Mouse (Mus musculus) heart, embryonic 16.5 days (tissue): Measurements from ENCODE around the gene Gjd3. TPM values are rescaled to one million over a fixed set of nuclear protein-coding genes. Genes with fewer than 3 reads are reported as not detected.

Source experiments
- ATAC-seq: fragments of 200-750 bp; cut with Nextera tagmentation; replicated peaks from 2 replicates; pipeline ENCODE4 v1.8.0; 2017; ENCODE audit warnings: moderate number of reproducible peaks; ENCODE audit not compliant: insufficient read depth, low FRiP score; ENCODE audit errors: extremely low read depth
- H3K27ac ChIP-seq: fragments of 300-500 bp; sonication (generic); 2 replicates; pipeline ENCODE4 v1.5.1; 2014; ENCODE audit warnings: mild to moderate bottlenecking, low read length, control low read depth, moderate library complexity
- H3K27me3 ChIP-seq: fragments of 300-500 bp; sonication (generic); 2 replicates; pipeline ENCODE4 v1.6.1; 2014; ENCODE audit warnings: low read length, mixed read lengths; ENCODE audit not compliant: control insufficient read depth, insufficient read depth
- H3K36me3 ChIP-seq: fragments of 300-500 bp; sonication (generic); 2 replicates; pipeline ENCODE4 v1.6.1; 2014; ENCODE audit not compliant: control insufficient read depth, insufficient read depth
- H3K4me1 ChIP-seq: fragments of 300-500 bp; sonication (generic); 2 replicates; pipeline ENCODE4 v1.6.1; 2014; ENCODE audit warnings: low read length, mixed read lengths; ENCODE audit not compliant: control insufficient read depth, insufficient read depth
- H3K4me2 ChIP-seq: fragments of 300-500 bp; sonication (generic); 2 replicates; pipeline ENCODE4 v1.6.1; 2014; ENCODE audit warnings: low read depth, mild to moderate bottlenecking, control low read depth, low read length
- H3K4me3 ChIP-seq: fragments of 300-500 bp; sonication (generic); 2 replicates; pipeline ENCODE4 v1.5.1; 2014; ENCODE audit warnings: mild to moderate bottlenecking, control low read depth, low read length
- H3K9ac ChIP-seq: fragments of 300-500 bp; sonication (generic); 2 replicates; pipeline ENCODE4 v1.6.1; 2014; ENCODE audit warnings: low read length, control low read depth
- H3K9me3 ChIP-seq: fragments of 300-500 bp; sonication (generic); replicated peaks from 2 replicates; pipeline ENCODE4 v1.6.1; 2016; ENCODE audit warnings: low read length; ENCODE audit not compliant: control insufficient read depth
- WGBS: fragments of 180-500 bp; shearing (Covaris S2); extraction: QIAGEN DNeasy Blood & Tissue Kit; methylation state at CpG from one replicate; pipeline ENCODE4 v1.1.7; 2014; 5-methylcytosine and 5-hydroxymethylcytosine counted together
- polyA plus RNA-seq: library from polyadenylated mRNA; unstranded; fragments of >200 nt; fragmentation: Nextera tagmentation; extraction: Ambion mirVana; gene quantifications from 2 replicates; pipeline ENCODE4 v1.2.1, GENCODE M21; 2015

Gjd3 gene
- polyA plus RNA-seq, 1 experiment from 2014 or later = 4.5 TPM

DNA sequence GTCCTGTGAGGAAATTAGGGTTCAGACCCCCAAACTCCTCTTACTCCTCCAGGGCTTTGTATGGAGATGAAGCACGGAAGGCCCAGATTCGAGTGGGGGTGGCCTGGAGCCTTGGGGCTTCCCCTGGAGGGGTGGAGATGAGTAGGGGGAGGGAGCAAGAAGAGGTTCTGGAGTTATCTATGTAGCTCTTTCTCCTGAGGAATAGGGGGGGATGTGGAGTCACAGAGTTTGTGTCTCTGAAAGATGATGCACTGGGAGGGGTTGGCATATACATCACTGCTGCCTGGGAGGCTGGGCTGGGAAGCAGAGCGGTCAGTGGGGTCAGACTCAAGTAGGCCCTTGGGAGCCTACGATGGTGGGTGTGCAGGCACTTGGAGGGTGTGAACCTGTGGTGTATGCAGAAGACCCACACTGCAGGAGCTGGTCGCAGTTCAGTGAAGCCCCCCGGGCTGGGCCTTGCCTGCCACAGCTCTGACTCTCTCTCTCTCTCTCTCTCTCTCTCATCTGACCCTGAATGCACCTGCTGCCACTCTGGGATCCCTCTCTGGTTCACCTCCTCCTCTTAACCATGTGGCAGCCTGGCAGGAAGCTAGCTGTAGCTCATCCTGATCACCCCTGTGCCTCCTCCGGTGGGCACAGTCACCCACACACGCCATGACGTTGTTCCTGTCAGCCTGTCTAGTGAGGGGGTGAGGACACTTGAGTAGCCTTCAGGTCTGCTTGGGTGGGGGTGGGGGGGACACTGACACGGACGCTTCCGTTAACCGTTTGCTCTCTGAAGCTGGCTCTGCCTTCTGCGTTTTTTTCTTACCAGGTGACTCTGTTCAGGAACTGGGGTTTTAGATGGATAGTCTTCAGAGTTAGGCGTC, 43.5 kb downstream of the Gjd3 start:
- ATAC-seq = no peak
- Histone ChIP-seq H3K9me3 (no peaks in the 10 kb centered on the region), H3K9ac (peak overlapping the region; percentile 93), H3K4me1 (peaks cover 79% of the 10 kb centered on the region), H3K4me3 (peak overlapping the region; percentile 92), H3K27ac (peak overlapping the region; percentile 100), H3K4me2 (peak overlapping the region; percentile 96), H3K36me3 (0 out of 2 replicates have a peak, but pooled peaks cover 5% of the 10 kb centered on the region), H3K27me3 (no peaks in the 10 kb centered on the region)
- 25% methylated on average over 15 of the region's 15 CpGs for WGBS

DNA sequence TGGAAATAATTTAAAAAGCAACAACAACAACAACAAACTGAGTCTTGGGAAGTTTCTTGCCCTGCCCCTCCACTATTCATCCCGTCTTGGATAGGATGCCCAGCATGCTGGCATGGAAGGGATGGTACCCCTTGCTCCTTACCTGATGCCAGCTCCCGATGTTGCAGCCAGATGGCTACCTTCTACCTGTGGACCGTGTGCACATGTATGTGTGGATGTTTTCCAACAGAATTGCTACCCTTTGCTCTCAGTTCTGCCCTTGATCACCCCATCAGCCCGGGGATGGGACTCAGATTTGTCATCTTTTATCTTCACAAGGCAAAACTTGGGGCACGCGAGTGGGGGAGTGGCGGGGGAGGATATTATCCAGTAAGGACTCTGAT, 44.1 kb downstream of the Gjd3 start:
- WGBS = 34% methylated on average over 7 of the region's 7 CpGs
- Histone ChIP-seq H3K9me3 (no peaks in the 10 kb centered on the region), H3K4me3 (peak overlapping the region; percentile 92), H3K27ac (peak overlapping the region; percentile 92), H3K4me2 (peak overlapping the region; percentile 96), H3K36me3 (0 out of 2 replicates have a peak, but pooled peaks cover 5% of the 10 kb centered on the region), H3K27me3 (no peaks in the 10 kb centered on the region), H3K4me1 (peaks cover 74% of the 10 kb centered on the region), H3K9ac (peak overlapping the region; percentile 93)
- ATAC-seq = no peak

DNA sequence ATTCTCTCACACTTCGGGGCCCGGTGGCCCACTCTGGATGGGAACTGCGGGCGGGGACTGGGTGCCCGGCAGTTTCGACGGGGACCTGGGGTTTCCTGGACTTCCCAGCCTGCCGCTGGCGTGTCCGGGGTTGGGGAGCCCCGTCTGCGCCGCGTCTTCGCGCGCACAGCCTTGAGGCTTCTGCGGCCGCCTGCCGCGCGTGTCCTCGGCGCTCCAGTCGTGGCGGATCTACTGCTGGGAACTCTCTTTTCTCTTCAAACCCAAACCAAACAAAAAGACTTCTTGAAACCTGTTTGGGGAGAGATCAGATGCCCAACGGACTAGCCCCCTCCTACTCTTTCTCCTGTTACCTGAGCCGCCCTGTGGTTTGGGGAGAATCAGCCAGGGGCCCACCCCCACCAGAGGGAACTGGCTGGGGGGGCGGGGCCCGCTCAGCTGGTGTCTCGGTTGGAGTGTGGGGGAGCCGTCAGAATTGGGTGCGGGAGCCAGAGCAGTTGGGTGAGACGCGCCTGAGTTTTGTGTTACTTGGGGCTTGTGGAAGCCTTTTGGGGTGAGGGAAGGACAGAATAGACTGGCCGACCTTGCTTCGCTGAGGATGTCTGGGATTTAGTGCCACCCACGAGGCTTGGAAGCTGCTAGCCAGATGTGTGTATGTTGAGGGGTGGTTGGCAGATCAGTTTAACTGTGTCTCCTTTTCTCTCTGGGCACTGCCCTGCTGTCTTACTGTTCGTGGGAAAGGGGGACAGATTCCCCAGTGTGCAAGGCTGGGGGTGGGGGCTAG, 44.7 kb downstream of the Gjd3 start:
- no peak for ATAC-seq
- Histone ChIP-seq H3K4me1 (peaks cover 74% of the 10 kb centered on the region), H3K27me3 (no peaks in the 10 kb centered on the region), H3K9ac (peak overlapping the region; percentile 93), H3K27ac (peak overlapping the region; percentile 92), H3K36me3 (0 out of 2 replicates have a peak, but pooled peaks cover 5% of the 10 kb centered on the region), H3K9me3 (no peaks in the 10 kb centered on the region), H3K4me3 (peak overlapping the region; percentile 92), H3K4me2 (peak overlapping the region; percentile 96)
- under 1% methylated on average over 39 of the region's 39 CpGs for WGBS

DNA sequence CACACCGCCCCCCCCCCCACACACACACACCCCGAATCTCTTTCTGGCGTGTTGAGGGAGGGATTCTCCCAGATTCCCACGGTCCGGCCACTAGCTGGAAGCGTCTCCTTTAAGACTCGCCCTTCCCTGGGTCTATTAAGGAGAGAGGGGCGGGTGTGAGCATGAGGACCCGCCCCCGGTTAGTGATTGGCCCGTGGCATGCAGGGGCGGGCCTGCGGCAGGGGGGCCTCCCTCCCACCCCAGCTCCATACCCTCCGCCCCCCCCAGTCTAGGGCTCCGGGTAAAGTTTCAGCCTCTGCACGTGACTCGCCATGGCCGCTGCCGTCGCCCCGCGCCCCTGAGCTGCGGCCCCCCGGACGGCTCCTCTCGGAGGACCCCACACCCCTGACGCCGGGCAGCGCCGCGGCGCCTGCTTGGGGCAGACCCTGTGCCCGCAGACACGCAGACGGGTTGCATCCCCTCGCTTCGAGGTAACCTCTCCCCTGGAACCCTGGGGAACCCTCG, 45.4 kb downstream of the Gjd3 start:
- Histone ChIP-seq H3K9me3 (no peaks in the 10 kb centered on the region), H3K27me3 (no peaks in the 10 kb centered on the region), H3K4me2 (peak overlapping the region; percentile 96), H3K4me1 (peaks cover 74% of the 10 kb centered on the region), H3K9ac (peak overlapping the region; percentile 93), H3K36me3 (0 out of 2 replicates have a peak, but pooled peaks cover 5% of the 10 kb centered on the region), H3K27ac (peak overlapping the region; percentile 92), H3K4me3 (peak overlapping the region; percentile 92)
- WGBS = 0% methylated on average over 38 of the region's 38 CpGs
- peak; percentile 84 for ATAC-seq

DNA sequence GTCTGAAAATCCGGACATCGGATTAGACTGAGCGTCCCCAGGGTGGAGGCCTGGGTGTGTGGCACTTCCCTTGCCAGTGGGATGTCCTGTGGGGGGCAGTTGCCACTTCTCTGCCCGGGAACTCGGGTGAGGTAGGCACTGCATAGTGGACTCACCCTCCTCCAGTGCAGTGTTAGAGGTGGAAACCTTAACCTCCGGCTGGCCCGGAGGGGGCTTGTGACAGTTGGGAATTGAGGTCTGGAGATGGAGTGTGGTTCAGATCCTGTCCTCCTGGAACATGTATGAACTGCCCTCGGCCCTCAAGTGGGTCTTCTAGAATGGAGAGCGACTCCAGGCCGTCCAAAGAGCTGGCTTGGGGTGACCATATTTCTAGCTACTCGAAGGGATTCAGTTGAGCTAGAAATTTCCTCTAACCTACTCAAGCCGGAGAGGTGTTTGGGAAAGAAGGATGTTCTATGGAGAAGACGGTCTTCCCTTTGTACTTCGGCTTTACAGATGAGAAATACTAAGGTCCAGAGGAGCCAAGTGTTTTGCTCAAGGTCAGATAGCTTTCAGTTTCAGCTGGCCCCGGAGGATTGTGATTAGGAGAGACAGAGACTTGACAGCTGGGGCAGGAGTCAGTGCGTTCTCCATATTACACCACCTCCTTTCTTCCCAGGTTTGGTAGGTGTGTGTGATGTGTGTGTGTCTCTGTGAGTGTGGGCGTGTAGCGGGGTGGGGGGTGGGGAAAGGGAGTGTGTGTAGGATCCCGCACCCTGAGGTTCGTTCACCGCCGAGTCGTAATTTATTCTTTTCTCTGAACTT, 46.0 kb downstream of the Gjd3 start:
- no peaks in the 10 kb centered on the region for H3K9me3 ChIP-seq

DNA sequence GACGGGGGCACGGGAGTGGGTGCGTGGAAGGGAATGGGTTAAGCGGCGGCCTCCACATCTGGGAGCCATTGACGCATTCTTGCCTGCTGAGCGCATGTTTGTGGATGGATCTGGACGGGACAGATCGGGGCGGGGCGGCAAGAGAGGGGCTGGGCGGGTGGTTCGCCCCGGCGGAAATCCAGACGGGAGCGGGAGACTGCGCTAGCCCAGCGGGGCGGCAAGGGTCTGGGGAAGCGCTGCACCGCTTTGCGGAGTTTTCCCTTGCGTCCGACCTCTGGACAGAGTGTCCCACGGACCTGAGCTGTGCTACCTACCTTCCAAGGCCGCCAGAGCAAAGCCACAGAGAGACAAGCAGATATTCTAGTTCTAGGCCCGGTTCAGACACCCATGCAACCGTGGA, 46.6 kb downstream of the Gjd3 start:
- Histone ChIP-seq H3K9ac (peak overlapping the region; percentile 82), H3K4me3 (peak overlapping the region; percentile 92), H3K36me3 (0 out of 2 replicates have a peak, but pooled peaks cover 5% of the 10 kb centered on the region), H3K27me3 (no peaks in the 10 kb centered on the region), H3K4me1 (peaks cover 75% of the 10 kb centered on the region), H3K9me3 (no peaks in the 10 kb centered on the region), H3K4me2 (peak overlapping the region; percentile 96), H3K27ac (peak overlapping the region; percentile 92)
- peak; percentile 23 for ATAC-seq
- WGBS = 2% methylated on average over 29 of the region's 29 CpGs

More for the DNA sequence above, 46.0 kb downstream of the Gjd3 start:
- Histone ChIP-seq H3K4me2 (peak overlapping the region; percentile 96), H3K4me3 (peak overlapping the region; percentile 92), H3K4me1 (peaks cover 74% of the 10 kb centered on the region), H3K27ac (peak overlapping the region; percentile 92), H3K9ac (peak overlapping the region; percentile 82), H3K27me3 (no peaks in the 10 kb centered on the region), H3K36me3 (0 out of 2 replicates have a peak, but pooled peaks cover 5% of the 10 kb centered on the region)
- peak; percentile 3; the same call in 1 of the 2 replicates for ATAC-seq
- 1% methylated on average over 23 of the region's 23 CpGs for WGBS

DNA sequence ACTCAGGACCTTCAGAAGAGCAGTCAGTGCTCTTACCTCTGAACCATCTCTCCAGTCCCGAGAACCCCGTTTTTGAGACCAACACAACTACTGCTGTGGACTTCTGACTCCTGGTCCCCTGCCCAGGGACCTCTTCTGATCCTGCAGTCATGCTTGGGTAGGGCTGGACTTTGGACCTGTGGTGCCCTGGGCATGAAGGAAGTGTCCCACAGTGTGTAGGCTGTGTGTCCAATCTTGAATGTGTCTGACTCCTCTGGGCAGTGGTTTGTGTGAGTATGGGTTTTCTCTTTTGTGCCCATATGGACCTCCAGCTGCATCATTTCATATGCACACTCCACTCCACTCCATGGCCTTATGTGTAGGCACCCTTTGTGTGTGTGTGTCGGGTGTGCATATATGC, 47.7 kb downstream of the Gjd3 start:
- no peak for ATAC-seq
- Histone ChIP-seq H3K4me2 (no peak overlapping the region), H3K36me3 (0 out of 2 replicates have a peak, but pooled peaks cover 5% of the 10 kb centered on the region), H3K27ac (0 out of 2 replicates have a peak overlapping the region, but pooled peaks have one; percentile 28), H3K4me3 (no peak overlapping the region), H3K27me3 (no peaks in the 10 kb centered on the region), H3K4me1 (peaks cover 75% of the 10 kb centered on the region), H3K9ac (no peak overlapping the region), H3K9me3 (no peaks in the 10 kb centered on the region)
- WGBS = 93% methylated on average over 3 of the region's 3 CpGs

DNA sequence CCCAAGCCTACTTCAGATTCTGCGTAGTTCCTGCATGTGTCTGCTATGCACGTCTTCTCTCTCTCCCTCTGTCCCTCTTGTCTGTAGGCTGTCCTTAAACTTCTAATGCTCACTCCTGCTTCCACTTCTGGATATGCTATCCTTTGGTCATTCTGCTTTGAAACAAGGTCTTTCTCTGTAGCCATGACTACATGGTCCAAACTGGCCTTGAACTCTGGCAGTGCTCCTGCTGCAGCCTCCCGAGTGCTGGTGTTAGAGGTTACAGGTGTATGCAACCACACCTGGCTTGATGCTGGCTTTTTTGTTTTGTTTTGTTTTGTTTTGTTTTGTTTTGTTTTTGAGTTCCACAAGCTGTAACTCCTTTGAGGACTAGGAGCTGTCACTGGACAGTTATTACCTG, 48.4 kb downstream of the Gjd3 start:
- no peak for ATAC-seq
- no peaks in the 10 kb centered on the region for H3K27me3 ChIP-seq
- H3K4me1 ChIP-seq = peaks cover 75% of the 10 kb centered on the region
- H3K9ac ChIP-seq = no peak overlapping the region
- WGBS = 90% methylated on average over 3 of the region's 3 CpGs
- H3K4me2 ChIP-seq = no peak overlapping the region
- H3K9me3 ChIP-seq = no peaks in the 10 kb centered on the region
- no peak overlapping the region for H3K4me3 ChIP-seq
- H3K36me3 ChIP-seq = 0 out of 2 replicates have a peak, but pooled peaks cover 5% of the 10 kb centered on the region
- no peak overlapping the region for H3K27ac ChIP-seq
